Mouse (Mus musculus) forebrain, embryonic 10.5 days (tissue): Measurements from ENCODE around the gene Zfp868. TPM values are rescaled to one million over a fixed set of nuclear protein-coding genes. Genes with fewer than 3 reads are reported as not detected.

Source experiments
- polyA plus RNA-seq: library from polyadenylated mRNA; unstranded; fragments of >200 nt; fragmentation: Nextera tagmentation; extraction: Ambion mirVana; gene quantifications from 2 replicates; pipeline ENCODE4 v1.2.1, GENCODE M21; 2016

Gene Zfp868
- polyA plus RNA-seq, 1 experiment from 2014 or later: 29.4 TPM

Other genes with a start within 250 kb of the Zfp868 start
- gene Gm9495, start 172.0 kb downstream of the Zfp868 start, polyA plus RNA-seq: not detected in 2 replicates
- not detected in 2 replicates for gene Gm7697, start 102.6 kb downstream of the Zfp868 start, polyA plus RNA-seq
- gene Zfp964, start 28.9 kb upstream of the Zfp868 start, polyA plus RNA-seq: 2.1 and 2.6 TPM in 2 replicates
- gene Zfp869, start 85.2 kb upstream of the Zfp868 start, polyA plus RNA-seq: 31.6 and 33.6 TPM in 2 replicates
- 4.6 and 5.8 TPM in 2 replicates for gene Zfp963, start 124.4 kb upstream of the Zfp868 start, polyA plus RNA-seq
- 0.21 and 0.82 TPM in 2 replicates for gene Gm20422, start 149.3 kb upstream of the Zfp868 start, polyA plus RNA-seq
- 59.0 and 63.1 TPM in 2 replicates for gene Atp13a1, start 165.6 kb upstream of the Zfp868 start, polyA plus RNA-seq
- 33.0 and 34.8 TPM in 2 replicates for gene Zfp866, start 165.6 kb upstream of the Zfp868 start, polyA plus RNA-seq
- gene Gmip, start 183.1 kb upstream of the Zfp868 start, polyA plus RNA-seq: 6.5 and 6.7 TPM in 2 replicates
- 0.87 and 0.88 TPM in 2 replicates for gene Lpar2, start 196.9 kb upstream of the Zfp868 start, polyA plus RNA-seq
- 41.6 and 45.7 TPM in 2 replicates for gene Pbx4, start 206.9 kb upstream of the Zfp868 start, polyA plus RNA-seq